Mouse (Mus musculus): ENCODE data around the gene Kcnk15. TPM values are rescaled to one million over a fixed set of nuclear protein-coding genes. Genes with fewer than 3 reads are reported as not detected.

Gene Kcnk15
- polyA plus RNA-seq, 1 experiment from 2014 or later = not detected

DNA sequence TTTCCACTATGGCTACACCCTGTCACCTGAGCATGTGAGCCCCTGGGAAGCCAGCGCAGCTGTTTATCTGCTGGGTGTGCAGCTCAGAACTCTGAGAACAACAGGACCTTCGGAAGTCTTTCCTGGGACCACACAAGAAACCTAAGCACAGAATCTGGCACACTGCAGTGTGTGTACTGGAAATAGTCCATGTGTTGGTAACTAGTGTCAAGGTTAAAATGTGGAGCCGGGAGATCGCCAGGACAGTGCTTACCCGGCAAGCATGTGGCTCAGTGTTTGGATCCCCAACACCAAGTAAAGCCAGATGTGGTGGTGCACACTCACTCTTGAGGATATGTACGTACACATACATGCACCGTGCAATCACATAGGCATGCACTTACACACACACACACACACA is 47.6 kb downstream of the Kcnk15 start:
- Histone ChIP-seq H3K9ac (replicated peaks) (no peak overlapping the region), H3K36me3 (no peaks in the 10 kb centered on the region), H3K4me1 (peaks cover 3% of the 10 kb centered on the region; the same call in 1 of the 2 replicates), H3K27me3 (replicated peaks) (no peaks in the 10 kb centered on the region), H3K27ac (replicated peaks) (no peak overlapping the region), H3K9me3 (replicated peaks) (no peaks in the 10 kb centered on the region), H3K4me2 (no peak overlapping the region), H3K4me3 (replicated peaks) (no peak overlapping the region)
- 93% methylated on average over 7 of the region's 7 CpGs for WGBS
- ATAC-seq (ENCODE audit: low FRiP score) = no peak

DNA sequence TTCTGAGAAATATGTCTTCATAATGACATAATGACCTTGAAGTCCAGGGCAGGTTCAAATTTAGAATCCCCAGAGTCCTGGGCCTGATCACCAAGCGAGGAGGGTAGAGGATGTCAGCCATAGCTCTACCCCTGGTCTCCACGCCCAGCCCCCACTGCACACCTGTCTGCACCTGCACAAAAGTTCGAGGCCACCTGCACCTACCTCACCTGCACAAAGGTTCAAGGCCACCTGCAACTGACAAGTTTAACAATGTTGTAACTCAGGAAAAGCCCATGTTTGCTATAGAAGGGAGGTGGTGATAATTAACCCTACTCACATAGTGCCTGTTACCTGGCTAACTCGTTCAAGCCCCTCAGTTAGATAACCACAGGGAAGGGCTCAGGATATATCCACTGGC is 49.0 kb downstream of the Kcnk15 start:
- Histone ChIP-seq H3K9ac (replicated peaks) (no peak overlapping the region), H3K4me1 (peaks cover 3% of the 10 kb centered on the region; the same call in 1 of the 2 replicates), H3K36me3 (no peaks in the 10 kb centered on the region), H3K27ac (replicated peaks) (no peak overlapping the region), H3K4me2 (no peak overlapping the region), H3K9me3 (replicated peaks) (no peaks in the 10 kb centered on the region), H3K27me3 (replicated peaks) (no peaks in the 10 kb centered on the region), H3K4me3 (replicated peaks) (no peak overlapping the region)
- 85% methylated on average over 4 of the region's 4 CpGs for WGBS
- no peak for ATAC-seq (ENCODE audit: low FRiP score)

DNA sequence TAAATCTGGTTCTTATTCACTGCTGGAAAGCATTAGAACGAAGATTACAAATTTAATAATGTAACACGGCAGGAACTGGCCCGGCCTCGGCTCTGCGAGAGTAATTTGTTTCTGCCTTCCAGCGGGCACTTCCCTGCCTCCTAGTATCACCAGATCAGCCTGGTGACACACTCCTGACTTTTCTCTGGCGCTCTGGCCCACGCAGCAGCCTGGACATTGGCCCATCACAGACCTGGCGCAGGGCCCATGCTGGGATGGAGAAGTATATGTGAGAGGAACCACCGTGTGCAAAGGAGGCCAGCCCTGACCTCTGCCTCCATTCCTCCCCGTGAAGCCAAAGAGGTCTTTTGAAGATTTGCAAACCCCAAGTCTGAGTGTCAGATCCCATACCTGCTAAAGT is 50.0 kb downstream of the Kcnk15 start:
- H3K27ac ChIP-seq (replicated peaks) = no peak overlapping the region
- no peak overlapping the region for H3K4me2 ChIP-seq
- H3K4me3 ChIP-seq (replicated peaks) = no peak overlapping the region
- ATAC-seq (ENCODE audit: low FRiP score) = no peak
- H3K4me1 ChIP-seq = peaks cover 3% of the 10 kb centered on the region; the same call in 1 of the 2 replicates
- no peaks in the 10 kb centered on the region for H3K36me3 ChIP-seq
- 64% methylated on average over 11 of the region's 11 CpGs for WGBS
- H3K9ac ChIP-seq (replicated peaks) = no peak overlapping the region
- H3K9me3 ChIP-seq (replicated peaks) = no peaks in the 10 kb centered on the region
- H3K27me3 ChIP-seq (replicated peaks) = no peaks in the 10 kb centered on the region

DNA sequence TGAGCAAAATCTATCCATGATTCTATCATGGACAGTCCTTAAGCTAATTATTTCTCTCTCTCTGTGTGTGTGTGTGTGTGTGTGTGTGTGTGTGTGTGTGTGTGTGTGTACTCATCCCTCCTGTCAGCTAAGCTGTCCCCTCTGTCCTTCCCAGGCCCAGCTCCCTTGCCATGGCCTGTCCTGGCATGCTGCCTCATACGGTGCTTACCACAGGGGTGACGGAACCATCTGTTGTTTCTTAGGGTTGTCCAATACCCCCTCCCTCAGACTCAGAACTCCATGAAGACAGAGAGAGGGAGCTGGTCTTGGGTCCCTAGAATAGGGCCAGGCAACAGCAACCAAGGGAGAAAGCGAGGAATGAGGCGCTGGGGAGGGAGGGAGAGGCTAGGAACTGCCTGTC is 50.9 kb downstream of the Kcnk15 start:
- WGBS = 85% methylated on average over 4 of the region's 4 CpGs
- no peak for ATAC-seq (ENCODE audit: low FRiP score)

DNA sequence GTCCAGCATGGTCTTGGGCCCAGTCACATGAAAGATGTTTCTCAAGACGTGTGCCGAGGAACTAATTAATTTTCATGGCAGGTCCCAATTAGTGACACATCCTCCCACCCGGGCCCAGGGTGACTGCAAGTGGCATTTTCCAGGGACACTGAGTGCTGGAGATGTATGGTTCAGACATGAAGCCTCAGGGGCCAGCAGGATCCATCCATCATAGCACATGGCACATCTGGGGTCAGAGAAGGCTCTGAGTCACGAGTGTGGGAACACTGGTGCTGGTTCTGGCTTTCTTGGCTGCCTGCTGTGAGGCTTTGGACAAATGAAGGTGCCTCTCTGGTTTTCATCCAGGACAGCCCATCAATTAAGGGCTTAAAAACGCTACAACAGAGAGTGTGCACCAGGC is 53.7 kb downstream of the Kcnk15 start:
- 61% methylated on average over 5 of the region's 5 CpGs for WGBS
- no peak overlapping the region for H3K27ac ChIP-seq (replicated peaks)
- H3K27me3 ChIP-seq (replicated peaks) = no peaks in the 10 kb centered on the region
- no peak overlapping the region for H3K4me3 ChIP-seq (replicated peaks)
- no peak overlapping the region for H3K4me2 ChIP-seq
- ATAC-seq (ENCODE audit: low FRiP score) = no peak
- no peaks in the 10 kb centered on the region for H3K9me3 ChIP-seq (replicated peaks)
- H3K9ac ChIP-seq (replicated peaks) = no peak overlapping the region
- H3K36me3 ChIP-seq = no peaks in the 10 kb centered on the region
- peaks cover 4% of the 10 kb centered on the region; the same call in 1 of the 2 replicates for H3K4me1 ChIP-seq

More for the DNA sequence above, 50.9 kb downstream of the Kcnk15 start:
- no peak overlapping the region for H3K4me2 ChIP-seq
- no peak overlapping the region for H3K9ac ChIP-seq (replicated peaks)
- no peaks in the 10 kb centered on the region for H3K27me3 ChIP-seq (replicated peaks)
- H3K36me3 ChIP-seq = no peaks in the 10 kb centered on the region
- no peak overlapping the region for H3K4me3 ChIP-seq (replicated peaks)
- no peaks in the 10 kb centered on the region for H3K9me3 ChIP-seq (replicated peaks)
- no peak overlapping the region for H3K27ac ChIP-seq (replicated peaks)
- H3K4me1 ChIP-seq = peaks cover 3% of the 10 kb centered on the region; the same call in 1 of the 2 replicates

Other genes with a start within 250 kb of the Kcnk15 start
- gene Serinc3, start 208.5 kb upstream of the Kcnk15 start, polyA plus RNA-seq (2015; fragmentation: Nextera tagmentation; extraction: Ambion mirVana) = 33.6 and 41.2 TPM in 2 replicates
- gene Pkig, start 195.3 kb upstream of the Kcnk15 start, polyA plus RNA-seq (2015; fragmentation: Nextera tagmentation; extraction: Ambion mirVana) = 107 and 110 TPM in 2 replicates
- gene Ada, start 103.4 kb upstream of the Kcnk15 start, polyA plus RNA-seq (2015; fragmentation: Nextera tagmentation; extraction: Ambion mirVana) = 4.2 and 10.1 TPM in 2 replicates
- 0.31 and 0.54 TPM in 2 replicates for gene Ccn5, start 32.8 kb upstream of the Kcnk15 start, polyA plus RNA-seq (2015; fragmentation: Nextera tagmentation; extraction: Ambion mirVana)
- 13.0 and 17.8 TPM in 2 replicates for gene Rims4, start 65.0 kb downstream of the Kcnk15 start, polyA plus RNA-seq (2015; fragmentation: Nextera tagmentation; extraction: Ambion mirVana)
- gene Ywhab, start 141.3 kb downstream of the Kcnk15 start, polyA plus RNA-seq (2015; fragmentation: Nextera tagmentation; extraction: Ambion mirVana) = 487 and 519 TPM in 2 replicates
- 1.1 and 1.7 TPM in 2 replicates for gene Pabpc1l, start 171.8 kb downstream of the Kcnk15 start, polyA plus RNA-seq (2015; fragmentation: Nextera tagmentation; extraction: Ambion mirVana)
- gene Stk4, start 216.7 kb downstream of the Kcnk15 start, polyA plus RNA-seq (2015; fragmentation: Nextera tagmentation; extraction: Ambion mirVana) = 15.4 and 19.0 TPM in 2 replicates
- 49.5 and 53.9 TPM in 2 replicates for gene Tomm34, start 217.5 kb downstream of the Kcnk15 start, polyA plus RNA-seq (2015; fragmentation: Nextera tagmentation; extraction: Ambion mirVana)